In the genomic region with DNA sequence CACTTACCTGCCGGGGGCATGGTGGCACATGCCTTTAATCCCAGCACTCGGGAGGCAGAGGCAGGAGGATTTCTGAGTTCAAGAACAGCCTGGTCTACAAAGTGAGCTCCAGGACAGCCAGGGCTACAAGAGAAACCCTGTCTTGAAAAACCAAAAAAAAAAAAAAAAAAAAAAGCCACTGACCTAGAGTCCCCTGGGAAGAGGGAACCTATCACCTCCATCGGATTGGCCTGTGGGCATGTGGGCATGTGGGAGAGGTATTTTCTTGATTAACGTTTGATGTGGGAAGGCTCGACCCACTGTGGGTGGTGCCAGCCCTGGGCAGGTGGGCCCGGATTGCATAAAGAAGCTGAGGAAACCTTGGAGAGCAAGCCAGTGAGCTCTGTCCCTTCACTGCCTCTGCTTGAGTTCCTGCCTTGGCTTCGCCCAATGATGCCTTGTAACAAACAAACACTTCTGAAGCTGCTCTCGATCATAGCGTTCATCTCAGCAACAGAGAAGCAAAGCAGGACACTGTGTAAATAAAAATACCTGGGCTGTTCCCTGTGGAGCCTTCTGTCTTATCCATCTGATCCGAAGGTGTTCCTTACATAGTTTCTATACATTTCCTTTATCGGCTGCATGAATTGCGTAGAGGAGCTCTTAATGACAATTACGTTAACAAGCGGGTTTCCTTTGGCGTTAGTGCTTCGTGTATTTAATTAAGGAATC, we compare ENCODE assay signal across 10 mouse cellular contexts.
DNase-seq lines count a peak whose midpoint lies in the region; ATAC-seq and TF ChIP-seq lines count a peak whose summit lies in the region.
"Had no signal": no experiment of that assay in that cellular context is flagged by ENCODE, and none has a peak within 500 bp of the region (broad histone marks: within the 10 kb centered on the region; RNA-seq: fewer than 3 reads in every experiment).

No protein-coding gene starts in this region.

- no peaks in the 10 kb centered on the region for H3K36me3 ChIP-seq in kidney, postnatal 0 days (ENCODE audit: insufficient read depth, low read length)
- no peaks in the 10 kb centered on the region for H3K36me3 ChIP-seq in limb, embryonic 12.5 days
- no peaks in the 10 kb centered on the region for H3K36me3 ChIP-seq in neural tube, embryonic 15.5 days

- peak overlapping the region; percentile 19; the same call in 1 of the 2 replicates for H3K27ac ChIP-seq in kidney, postnatal 0 days
- no peak overlapping the region for H3K27ac ChIP-seq in embryonic fibroblast, embryonic 13.5 days (ENCODE audit: insufficient read depth, low read length)
- H3K27ac ChIP-seq in limb, embryonic 12.5 days, result no peak overlapping the region
- H3K27ac ChIP-seq in neural tube, embryonic 15.5 days (replicated peaks), result no peak overlapping the region

- H3K4me2 ChIP-seq in kidney, postnatal 0 days (ENCODE audit: low read length), result peak overlapping the region; percentile 72
- H3K4me2 ChIP-seq in limb, embryonic 12.5 days, result peak overlapping the region; percentile 95
- peak overlapping the region; percentile 98 for H3K4me2 ChIP-seq in neural tube, embryonic 15.5 days

- no peaks in the 10 kb centered on the region for H3K27me3 ChIP-seq in kidney, postnatal 0 days (ENCODE audit: insufficient read depth, low read length)
- peaks cover 32% of the 10 kb centered on the region for H3K27me3 ChIP-seq in limb, embryonic 12.5 days
- H3K27me3 ChIP-seq in neural tube, embryonic 15.5 days (replicated peaks), result peaks cover 11% of the 10 kb centered on the region

- no peak for DNase-seq in kidney, postnatal 0 days (ENCODE audit: low spot score)
- no peak for DNase-seq in kidney, postnatal 36 days
- DNase-seq in adrenal gland, adult 18-20 months (ENCODE audit: low spot score in 2 of 2), result no peak
- DNase-seq in urinary bladder, adult 2 months (ENCODE audit: low spot score), result no peak
- no peak for DNase-seq in kidney, adult 9 months
- DNase-seq: kidney, postnatal 14 days; right cerebral cortex, postnatal 4 days had no signal

- WGBS in kidney, postnatal 0 days, result 40% methylated on average over 16 of the region's 16 CpGs
- 27% methylated on average over 16 of the region's 16 CpGs for WGBS in limb, embryonic 12.5 days
- 33% methylated on average over 16 of the region's 16 CpGs for WGBS in neural tube, embryonic 15.5 days

- H3K9me3 ChIP-seq in kidney, postnatal 0 days (replicated peaks; ENCODE audit: low read length), result no peaks in the 10 kb centered on the region
- no peaks in the 10 kb centered on the region for H3K9me3 ChIP-seq in limb, embryonic 12.5 days
- no peaks in the 10 kb centered on the region for H3K9me3 ChIP-seq in neural tube, embryonic 15.5 days (replicated peaks)

- H3K4me3 ChIP-seq in kidney, postnatal 0 days (replicated peaks; ENCODE audit: low read depth, low read length), result peak overlapping the region; percentile 58; the same call in 1 of the 2 replicates
- H3K4me3 ChIP-seq in embryonic fibroblast, embryonic 13.5 days (ENCODE audit: insufficient read depth, low read length), result peak overlapping the region; percentile 82; the same call in 1 of the 2 replicates
- H3K4me3 ChIP-seq in limb, embryonic 12.5 days (replicated peaks), result peak overlapping the region; percentile 66; the same call in 1 of the 2 replicates
- H3K4me3 ChIP-seq in neural tube, embryonic 15.5 days (replicated peaks), result peak overlapping the region; percentile 71; the same call in 1 of the 2 replicates

- TF ChIP-seq CTCF in kidney, postnatal 0 days (IDR thresholded peaks at IDR 0.05; ENCODE audit: low read depth), result no peak
- TF ChIP-seq CTCF in embryonic fibroblast, embryonic 13.5 days (IDR thresholded peaks at IDR 0.05; ENCODE audit: borderline replicate concordance, insufficient read depth, low read length), result no peak

- no peak for TF ChIP-seq POLR2A in embryonic fibroblast, embryonic 13.5 days (IDR thresholded peaks at IDR 0.05; ENCODE audit: low read depth, low read length)

- peaks cover 3% of the 10 kb centered on the region; the same call in 1 of the 2 replicates for H3K4me1 ChIP-seq in kidney, postnatal 0 days (replicated peaks; ENCODE audit: insufficient read depth, low read length)
- H3K4me1 ChIP-seq in embryonic fibroblast, embryonic 13.5 days (ENCODE audit: control insufficient read depth, insufficient read depth, low read length), result peaks cover 5% of the 10 kb centered on the region
- H3K4me1 ChIP-seq in limb, embryonic 12.5 days (replicated peaks), result peaks cover 33% of the 10 kb centered on the region
- H3K4me1 ChIP-seq in neural tube, embryonic 15.5 days, result peaks cover 28% of the 10 kb centered on the region

- no peak overlapping the region for H3K9ac ChIP-seq in kidney, postnatal 0 days (ENCODE audit: low read depth, low read length)
- no peak overlapping the region for H3K9ac ChIP-seq in limb, embryonic 12.5 days (replicated peaks)
- no peak overlapping the region for H3K9ac ChIP-seq in neural tube, embryonic 15.5 days (replicated peaks)

- no peak for ATAC-seq in kidney, postnatal 0 days (replicated peaks; ENCODE audit: low FRiP score, low read depth)
- no peak for ATAC-seq in limb, embryonic 12.5 days (ENCODE audit: insufficient number of reproducible peaks, insufficient read depth, low FRiP score, low TSS enrichment, low read depth)
- ATAC-seq in neural tube, embryonic 15.5 days (ENCODE audit: low FRiP score), result no peak
